Mouse (Mus musculus): ENCODE measurements around the gene Snapc5.

DNA sequence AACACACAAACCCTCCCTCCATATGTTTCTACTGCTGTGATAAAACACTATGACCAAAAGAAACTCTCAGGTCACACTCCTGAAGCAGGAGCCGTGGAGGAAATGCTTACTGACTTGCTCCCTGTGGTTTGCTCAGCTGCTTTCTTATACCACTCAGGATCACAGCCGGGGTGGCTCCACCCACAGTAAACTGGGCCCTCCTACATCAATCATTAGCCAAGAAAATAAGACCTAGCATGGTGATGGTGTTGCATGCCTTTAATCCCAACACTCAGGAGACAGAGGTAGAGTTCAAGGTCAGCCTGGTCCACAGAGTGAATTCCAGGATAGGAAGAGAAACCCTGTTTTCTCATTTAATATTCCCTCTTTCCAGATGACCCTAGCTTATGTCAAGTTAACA is 20.8 kb downstream of the Snapc5 start:
- TF ChIP-seq CTCF (IDR thresholded peaks at IDR 0.05; ENCODE audit: low read depth, low read length) = no peak
- TF ChIP-seq POLR2A (IDR thresholded peaks at IDR 0.05; ENCODE audit: extremely low read depth, insufficient read depth, low read length) = no peak
